Mouse (Mus musculus): Measurements from ENCODE around the gene March11. TPM values are rescaled to one million over a fixed set of nuclear protein-coding genes. Genes with fewer than 3 reads are reported as not detected.

March11 gene
- total RNA-seq (2021), result 1 to 10 TPM; 1.2 to 1.6 TPM
- long read RNA-seq, experiment 1, result 0 reads
- long read RNA-seq, experiment 2, partial matches to known transcripts, result 0 of 2 reads
- long read RNA-seq, experiment 2, other reads (novel, unspliced or antisense), result 0 of 2 reads

- DNase-seq (ENCODE audit: low spot score in 2 of 2), result peak; percentile 28 to 30
These were observed at the start of gene March11 for GRCm38 (mm10) chr15:26308629-26309230. Gene March11, plus strand, starts transcription at chr15:26309048.

- DNase-seq (ENCODE audit: low spot score in 2 of 2), result no peak
These were observed 46.5 kb upstream of the March11 start for GRCm38 (mm10) chr15:26262336-26262735.

DNA sequence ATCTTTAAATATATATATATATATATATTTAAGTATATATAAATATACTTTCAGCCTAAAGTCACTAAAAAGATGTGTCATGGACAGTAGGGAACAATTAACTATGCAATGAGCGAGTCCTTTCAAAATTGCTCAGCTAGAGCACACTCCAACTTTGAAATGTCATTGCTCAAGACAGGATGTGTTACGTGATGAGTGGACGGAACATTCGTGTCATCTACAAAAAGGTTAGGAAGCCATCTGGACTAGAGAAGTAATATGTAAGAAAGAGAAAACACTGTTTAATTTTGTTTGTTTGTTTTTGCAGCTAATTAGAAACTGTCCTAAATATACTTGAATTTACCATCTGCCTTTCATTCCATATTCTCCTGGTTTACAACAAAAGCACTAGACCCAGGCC is 39.3 kb upstream of the March11 start:
- DNase-seq (ENCODE audit: low spot score in 2 of 2), result no peak

DNA sequence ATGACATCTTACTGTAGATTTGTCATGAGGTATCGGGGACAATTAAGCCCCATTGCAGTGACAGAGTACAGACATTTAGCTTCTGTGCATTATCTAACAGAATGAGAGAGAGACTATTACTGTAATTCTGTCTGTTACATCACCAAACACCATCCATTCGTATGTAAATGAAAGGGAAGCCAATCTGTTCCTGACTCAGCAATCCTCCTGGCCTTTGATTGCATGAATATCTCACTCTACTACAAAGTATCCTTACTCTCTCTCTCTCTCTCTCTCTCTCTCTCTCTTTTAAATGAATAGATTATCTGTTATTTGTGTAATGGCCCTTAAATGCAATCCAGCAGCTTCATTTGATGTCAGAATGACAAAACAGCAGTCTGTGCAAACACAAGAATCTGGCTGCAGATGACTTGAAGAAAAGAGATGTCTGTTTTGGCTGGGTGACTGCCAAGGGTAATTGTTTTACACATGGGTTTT is 32.8 kb upstream of the March11 start:
- no peak for DNase-seq (ENCODE audit: low spot score in 2 of 2)

DNA sequence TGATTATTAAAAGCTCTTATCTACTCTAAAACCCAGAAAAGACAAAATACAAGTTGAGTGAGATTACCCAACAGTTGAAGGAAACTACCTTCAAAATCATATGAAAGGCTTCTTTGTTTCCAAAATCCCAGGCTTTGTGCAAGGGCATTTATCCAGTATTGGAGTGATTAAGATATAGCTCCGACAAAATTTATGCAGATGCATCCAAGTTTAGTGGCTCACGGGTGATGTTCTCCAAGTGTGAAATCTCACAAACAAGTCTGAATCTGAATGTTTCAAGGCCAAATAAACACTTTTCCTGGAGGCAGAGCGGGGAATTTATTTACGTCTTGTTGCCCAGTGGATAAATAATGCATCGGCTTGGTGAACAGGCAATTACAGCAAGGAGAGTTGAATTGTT is 32.2 kb upstream of the March11 start:
- DNase-seq (ENCODE audit: low spot score in 2 of 2), result no peak

GRCm38 (mm10) chr15:26291871-26292270 is 17.0 kb upstream of the March11 start:
- DNase-seq (ENCODE audit: low spot score in 2 of 2), result no peak

GRCm38 (mm10) chr15:26292811-26293210 is 16.0 kb upstream of the March11 start:
- DNase-seq (ENCODE audit: low spot score in 2 of 2), result no peak

DNA sequence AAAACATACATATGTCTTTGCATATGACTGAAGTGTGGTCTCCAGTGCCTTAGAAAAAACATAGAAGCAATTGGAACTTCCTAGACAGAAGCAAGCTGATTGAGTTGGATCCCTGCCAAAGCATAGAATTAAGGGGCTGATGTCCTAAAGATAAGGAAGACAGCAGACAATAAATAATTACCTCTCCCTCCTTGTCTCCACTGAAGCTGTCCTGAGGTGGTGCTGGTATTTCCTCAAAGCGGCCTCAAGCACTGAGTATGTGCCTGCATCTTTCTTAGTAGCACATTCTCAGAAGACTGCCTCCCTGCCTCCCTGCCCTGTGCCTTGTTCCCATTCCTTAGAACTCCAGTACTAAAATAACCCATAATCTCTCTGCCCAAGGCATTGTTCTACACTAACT is 15.6 kb upstream of the March11 start:
- DNase-seq (ENCODE audit: low spot score in 2 of 2), result no peak

GRCm38 (mm10) chr15:26298668-26299067 is 10.2 kb upstream of the March11 start:
- no peak for DNase-seq (ENCODE audit: low spot score in 2 of 2)

DNA sequence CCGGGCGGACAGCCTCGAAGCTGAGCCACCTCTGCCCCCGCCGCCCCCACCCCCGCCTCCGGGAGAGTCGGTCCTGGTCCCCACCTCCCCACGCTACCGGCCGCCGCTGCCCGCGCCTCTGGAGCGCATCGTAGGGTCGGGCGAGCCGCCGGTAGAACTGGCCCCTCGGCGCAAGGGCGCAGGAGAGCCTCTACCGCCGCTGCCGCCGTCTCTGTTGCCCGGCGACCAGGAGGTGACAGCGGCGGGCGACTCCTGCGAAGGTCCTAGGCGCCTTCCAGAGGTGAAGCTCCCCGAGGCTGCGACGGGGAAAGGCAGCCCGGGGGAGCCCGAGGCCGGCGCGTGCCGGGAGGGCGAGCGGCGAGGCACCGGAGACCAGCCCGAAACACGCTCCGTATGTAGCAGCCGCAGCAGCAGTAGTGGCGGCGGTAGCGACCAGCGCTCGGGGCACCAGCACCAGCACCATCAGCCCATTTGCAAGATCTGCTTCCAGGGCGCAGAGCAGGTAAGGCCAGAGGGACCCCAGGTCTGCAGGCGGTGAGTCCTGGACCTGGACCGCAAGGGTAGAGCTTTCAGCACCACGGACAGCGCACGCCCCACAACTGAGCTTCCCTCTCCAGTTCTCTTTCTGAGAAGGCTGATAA is 563 bp downstream of the March11 start:
- DNase-seq (ENCODE audit: low spot score in 2 of 2), result peak; percentile 62 to 77

GRCm38 (mm10) chr15:26319866-26320265 is 11.0 kb downstream of the March11 start:
- no peak for DNase-seq (ENCODE audit: low spot score in 2 of 2)

DNA sequence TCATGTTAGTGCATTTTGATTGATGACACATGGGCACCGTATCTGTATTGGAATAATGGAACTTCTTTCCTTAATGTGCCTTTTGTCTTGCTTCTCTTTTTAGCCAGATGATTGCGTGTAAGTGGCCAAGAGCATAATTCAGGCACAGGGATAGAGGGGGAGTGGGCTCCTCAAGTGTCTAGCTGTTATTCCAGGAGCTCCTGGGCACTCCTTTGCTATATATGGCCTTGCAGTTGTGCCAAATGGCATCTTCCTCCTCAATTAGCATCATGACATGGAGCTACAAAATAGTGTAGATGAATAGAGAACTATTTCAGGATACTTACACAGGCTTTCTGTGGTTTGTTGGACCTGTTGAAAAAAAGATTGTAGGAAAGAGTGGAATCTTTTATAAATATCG is 11.6 kb downstream of the March11 start:
- no peak for DNase-seq (ENCODE audit: low spot score in 2 of 2)

DNA sequence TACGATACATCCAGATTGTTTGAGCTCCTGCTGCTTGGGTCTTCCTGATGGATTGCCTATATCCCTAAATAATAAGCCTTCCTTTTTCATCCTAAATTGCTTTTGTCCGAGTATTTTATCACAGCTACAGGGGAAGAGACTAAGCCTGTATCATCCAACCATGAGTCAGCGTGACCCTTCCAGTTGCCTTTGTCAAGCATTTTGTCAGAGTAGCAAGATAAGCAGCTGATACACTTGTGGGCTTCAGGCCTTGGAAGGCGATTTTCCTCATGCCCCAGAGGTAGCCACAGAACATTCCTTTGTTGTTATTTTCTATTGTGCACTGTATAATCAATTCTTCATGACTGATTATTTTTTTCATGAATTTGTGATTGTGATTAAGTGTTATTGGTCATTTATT is 14.0 kb downstream of the March11 start:
- DNase-seq (ENCODE audit: low spot score in 2 of 2), result no peak

DNA sequence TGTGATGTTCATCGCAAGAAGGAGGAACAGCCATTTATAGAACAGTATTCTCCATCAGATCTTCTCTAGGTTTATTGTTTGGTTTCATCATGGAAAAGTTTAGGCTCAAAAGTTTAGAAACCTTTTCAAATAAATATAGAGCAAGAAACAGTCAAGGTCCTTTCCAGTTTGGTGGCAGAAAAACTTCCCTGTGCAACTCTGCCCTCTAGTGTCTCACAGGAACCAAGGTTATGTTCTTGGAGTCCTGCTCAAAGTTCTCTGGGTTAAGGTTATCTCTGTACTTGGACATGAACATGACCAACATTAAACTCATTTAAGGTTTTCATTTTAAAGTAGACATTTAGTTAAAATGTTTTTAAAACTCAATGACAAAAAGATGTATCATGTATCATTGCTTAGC is 18.3 kb downstream of the March11 start:
- peak in 1 of 2 experiments; percentile 6 for DNase-seq (ENCODE audit: low spot score in 2 of 2)

DNA sequence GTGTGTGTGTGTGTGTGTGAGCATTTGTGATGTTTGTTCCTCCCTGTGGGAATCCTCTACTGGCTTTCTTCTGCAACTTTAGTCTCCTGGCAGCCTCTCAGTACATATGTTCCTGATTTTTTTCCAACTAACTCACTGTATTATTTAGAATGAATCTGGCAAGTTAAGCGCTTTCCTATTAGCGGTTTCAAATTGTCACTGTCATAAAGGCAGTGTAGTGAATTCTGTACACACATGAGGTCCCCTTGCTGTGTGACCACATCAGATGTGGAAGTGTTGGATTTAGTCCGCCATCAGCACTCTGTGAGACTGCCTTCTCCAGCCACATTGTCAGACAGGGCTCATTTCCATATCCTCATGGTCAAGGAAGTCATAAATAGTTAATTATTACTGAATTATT is 26.9 kb downstream of the March11 start:
- DNase-seq (ENCODE audit: low spot score in 2 of 2), result no peak

GRCm38 (mm10) chr15:26337775-26338174 is 28.9 kb downstream of the March11 start:
- DNase-seq (ENCODE audit: low spot score in 2 of 2), result no peak

DNA sequence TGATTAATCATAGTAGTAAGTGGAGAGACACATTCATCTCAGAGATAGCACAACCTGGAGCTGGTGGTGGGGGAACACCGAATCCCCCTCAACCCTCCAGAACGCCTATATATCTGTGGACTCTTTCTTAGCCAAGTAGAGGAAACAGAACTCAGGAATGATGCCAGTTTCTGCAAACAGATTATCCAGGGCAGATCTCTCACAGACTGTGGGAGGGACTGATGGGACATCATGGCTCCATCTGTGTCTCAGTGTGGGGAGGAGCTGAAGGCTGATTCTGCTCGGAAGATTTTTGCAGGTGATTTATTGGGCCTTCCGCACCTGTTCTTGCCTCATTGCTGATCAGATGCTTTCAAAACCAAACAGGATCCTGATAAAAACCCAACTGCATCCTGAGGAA is 29.5 kb downstream of the March11 start:
- DNase-seq (ENCODE audit: low spot score in 2 of 2), result no peak

GRCm38 (mm10) chr15:26340490-26340889 is 31.6 kb downstream of the March11 start:
- no peak for DNase-seq (ENCODE audit: low spot score in 2 of 2)

DNA sequence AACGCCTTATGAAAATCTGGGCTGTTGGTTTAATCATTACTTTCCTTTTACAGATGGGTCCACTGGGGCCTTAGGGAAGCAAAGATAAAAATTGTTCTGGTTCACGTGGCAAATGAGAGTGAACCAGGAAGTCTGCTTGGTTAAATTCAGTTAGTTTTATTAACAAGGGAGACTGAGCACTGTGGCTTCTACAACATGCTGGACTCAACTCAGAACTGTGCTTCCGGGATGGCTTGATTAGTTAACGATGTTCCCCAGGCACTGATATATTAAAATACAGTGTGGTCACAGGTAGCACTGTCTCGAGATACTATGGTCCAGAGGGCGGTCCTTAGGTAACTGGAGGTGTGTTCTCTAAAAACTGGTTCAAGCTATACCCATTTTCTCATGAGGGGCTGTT is 32.1 kb downstream of the March11 start:
- DNase-seq (ENCODE audit: low spot score in 2 of 2), result no peak

DNA sequence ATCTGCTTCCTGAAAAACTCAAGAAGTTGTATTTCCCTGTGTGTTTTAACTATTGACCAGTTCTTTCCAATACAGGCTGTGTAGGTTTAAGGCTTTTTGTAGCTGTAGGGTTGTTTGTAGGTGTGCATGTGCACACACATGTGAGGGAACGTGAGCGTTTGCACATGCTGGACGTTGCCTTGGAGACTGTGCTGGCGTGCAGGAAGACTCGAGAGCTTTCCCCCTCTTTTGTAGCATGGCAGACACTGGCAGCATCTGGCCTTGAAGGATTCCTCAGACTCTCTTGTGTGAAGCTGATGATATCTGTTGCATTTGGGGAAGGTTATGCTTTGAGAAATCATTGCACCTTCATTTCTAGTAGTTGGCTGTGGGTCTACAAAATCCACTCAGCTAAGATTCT is 35.5 kb downstream of the March11 start:
- no peak for DNase-seq (ENCODE audit: low spot score in 2 of 2)

- no peak for DNase-seq (ENCODE audit: low spot score in 2 of 2)
These were observed 44.8 kb downstream of the March11 start for GRCm38 (mm10) chr15:26353656-26354055.

- no peak for DNase-seq (ENCODE audit: low spot score in 2 of 2)
These were observed 56.5 kb downstream of the March11 start for GRCm38 (mm10) chr15:26365344-26365743.

DNA sequence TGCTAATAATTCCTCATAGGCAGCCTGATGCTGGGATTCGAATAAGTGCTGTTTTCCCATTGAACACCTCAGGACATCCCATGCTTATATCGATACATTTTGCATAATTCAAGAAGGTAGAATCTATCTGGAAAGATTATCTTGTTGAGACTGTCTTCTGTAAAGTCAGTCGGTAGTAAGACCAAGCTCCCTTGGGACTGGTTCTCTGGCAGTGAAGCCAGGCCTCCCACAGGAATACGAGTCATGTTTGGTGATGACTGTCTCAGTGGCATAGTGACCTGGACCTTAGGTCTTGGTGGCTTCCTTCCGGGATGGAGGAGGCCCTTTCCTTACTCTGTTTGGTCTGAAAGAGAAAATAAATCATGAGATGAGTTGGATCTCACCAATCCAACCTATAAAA is 57.7 kb downstream of the March11 start:
- DNase-seq (ENCODE audit: low spot score in 2 of 2), result no peak

Data from adrenal gland, adult 18-20 months (tissue).